27 mouse cellular contexts compared by ENCODE assay signal in the genomic region with DNA sequence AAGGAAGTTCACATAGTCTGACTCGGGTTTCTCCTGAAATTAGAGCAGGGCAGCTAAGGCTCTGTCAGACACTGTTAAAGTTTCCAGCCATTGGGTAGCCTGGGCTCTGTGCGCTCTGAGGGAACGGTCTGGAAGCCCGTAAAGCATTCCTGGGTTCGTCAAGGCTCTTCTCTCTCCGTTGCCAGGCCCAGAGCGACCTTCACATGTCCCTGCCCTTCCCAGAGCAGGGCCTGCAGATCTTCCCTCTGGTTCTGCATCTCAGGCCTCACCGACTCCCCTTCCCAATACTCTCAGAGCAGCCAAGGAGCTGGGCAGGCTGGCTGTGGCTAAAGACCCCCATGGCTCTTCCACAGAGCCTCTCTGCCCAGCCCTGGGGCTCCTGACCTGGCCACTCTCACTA. TPM values are rescaled to one million over a fixed set of nuclear protein-coding genes. Genes with fewer than 3 reads are reported as not detected.
DNase-seq lines count a peak whose midpoint lies in the region; ATAC-seq lines count a peak whose summit lies in the region.
"Had no signal": no experiment of that assay in that cellular context is flagged by ENCODE, and none has a peak within 500 bp of the region (broad histone marks: within the 10 kb centered on the region; RNA-seq: fewer than 3 reads in every experiment).

No protein-coding gene starts in this region.

- peak; percentile 64 for DNase-seq in adrenal gland, adult 2 months
- no peak for DNase-seq in adrenal gland, postnatal 4 days (ENCODE audit: low spot score in 2 of 2)
- no peak for DNase-seq in heart, postnatal 25 days (ENCODE audit: low spot score)
- no peak for DNase-seq in kidney, adult 11 months
- DNase-seq in embryonic facial prominence, embryonic 10.5 days (ENCODE audit: low spot score), result no peak
- DNase-seq: adrenal gland, postnatal 10 days; B cell, adult 2 months; cerebellum, adult 18-20 months; cerebellum, adult 9-10 months; cerebellum, postnatal 14 days; forebrain, postnatal 0 days; gastrocnemius, adult 2 months; gastrocnemius, postnatal 14 days; heart, adult 18-20 months; heart, postnatal 4 days; kidney, adult 2 months had no signal

- WGBS in heart, embryonic 11.5 days (ENCODE audit: insufficient replicate concordance), result 62% methylated on average over 8 of the region's 8 CpGs
- WGBS in kidney, embryonic 15.5 days, result 53% methylated on average over 8 of the region's 8 CpGs
- WGBS in embryonic facial prominence, embryonic 10.5 days, result 80% methylated on average over 8 of the region's 8 CpGs

- no peak overlapping the region for H3K4me2 ChIP-seq in heart, embryonic 11.5 days
- H3K4me2 ChIP-seq in kidney, embryonic 15.5 days, result no peak overlapping the region
- H3K4me2 ChIP-seq: embryonic facial prominence, embryonic 12.5 days; embryonic facial prominence, embryonic 15.5 days; heart, embryonic 12.5 days; hindbrain, embryonic 14.5 days had no signal

- H3K9ac ChIP-seq in heart, embryonic 11.5 days (ENCODE audit: low read depth, low read length), result peak overlapping the region; percentile 2; the same call in 1 of the 2 replicates
- H3K9ac ChIP-seq in kidney, embryonic 15.5 days, result no peak overlapping the region
- H3K9ac ChIP-seq: embryonic facial prominence, embryonic 12.5 days; embryonic facial prominence, embryonic 15.5 days; forebrain, postnatal 0 days; heart, embryonic 12.5 days; hindbrain, embryonic 14.5 days had no signal

- H3K9me3 ChIP-seq in heart, embryonic 11.5 days (replicated peaks; ENCODE audit: control insufficient read depth, low read length), result no peaks in the 10 kb centered on the region
- no peaks in the 10 kb centered on the region for H3K9me3 ChIP-seq in kidney, embryonic 15.5 days (replicated peaks)
- H3K9me3 ChIP-seq in embryonic facial prominence, embryonic 10.5 days, result no peaks in the 10 kb centered on the region
- H3K9me3 ChIP-seq: embryonic facial prominence, embryonic 12.5 days; embryonic facial prominence, embryonic 15.5 days; heart, embryonic 12.5 days had no signal

- no peak overlapping the region for H3K4me3 ChIP-seq in heart, embryonic 11.5 days (ENCODE audit: low read depth, low read length)
- H3K4me3 ChIP-seq in kidney, embryonic 15.5 days (replicated peaks), result no peak overlapping the region
- no peak overlapping the region for H3K4me3 ChIP-seq in embryonic facial prominence, embryonic 10.5 days
- H3K4me3 ChIP-seq: embryonic facial prominence, embryonic 12.5 days; embryonic facial prominence, embryonic 15.5 days; gastrocnemius, adult 2 months; heart, embryonic 12.5 days had no signal

- no peak for ATAC-seq in heart, embryonic 11.5 days (replicated peaks; ENCODE audit: insufficient number of reproducible peaks, low FRiP score, low TSS enrichment)
- ATAC-seq in kidney, embryonic 15.5 days (replicated peaks; ENCODE audit: low FRiP score), result no peak
- ATAC-seq: forebrain, embryonic 14.5 days; forebrain, postnatal 0 days; hindbrain, postnatal 0 days; intestine, embryonic 16.5 days; Patski had no signal

- intact Hi-C loops in heart, postnatal 25 days (cut with DNase I), result no loop called here

- H3K27me3 ChIP-seq in heart, embryonic 11.5 days (ENCODE audit: control insufficient read depth, insufficient read depth, low read length), result 0 out of 2 replicates have a peak, but pooled peaks cover 4% of the 10 kb centered on the region
- H3K27me3 ChIP-seq in kidney, embryonic 15.5 days, result no peaks in the 10 kb centered on the region
- peaks cover 20% of the 10 kb centered on the region; the same call in 1 of the 2 replicates for H3K27me3 ChIP-seq in embryonic facial prominence, embryonic 10.5 days (replicated peaks; ENCODE audit: low read depth, poor library complexity, severe bottlenecking)
- H3K27me3 ChIP-seq: embryonic facial prominence, embryonic 12.5 days; embryonic facial prominence, embryonic 15.5 days; Patski had no signal

- peaks cover 12% of the 10 kb centered on the region for H3K4me1 ChIP-seq in heart, embryonic 11.5 days (ENCODE audit: control insufficient read depth, insufficient read depth, low read length)
- peaks cover 47% of the 10 kb centered on the region for H3K4me1 ChIP-seq in kidney, embryonic 15.5 days
- H3K4me1 ChIP-seq in embryonic facial prominence, embryonic 10.5 days, result peaks cover 57% of the 10 kb centered on the region

- H3K36me3 ChIP-seq in heart, embryonic 11.5 days (ENCODE audit: control insufficient read depth, insufficient read depth, low read length), result no peaks in the 10 kb centered on the region
- H3K36me3 ChIP-seq in kidney, embryonic 15.5 days, result 0 out of 2 replicates have a peak, but pooled peaks cover 3% of the 10 kb centered on the region
- peaks cover 7% of the 10 kb centered on the region for H3K36me3 ChIP-seq in embryonic facial prominence, embryonic 10.5 days (replicated peaks)
- H3K36me3 ChIP-seq: G1E had no signal

- H3K27ac ChIP-seq in heart, embryonic 11.5 days (ENCODE audit: low read depth, low read length), result no peak overlapping the region
- 0 out of 2 replicates have a peak overlapping the region, but pooled peaks have one; percentile 32 for H3K27ac ChIP-seq in kidney, embryonic 15.5 days
- 0 out of 2 replicates have a peak overlapping the region, but pooled peaks have one; percentile 26 for H3K27ac ChIP-seq in embryonic facial prominence, embryonic 10.5 days (replicated peaks)
- H3K27ac ChIP-seq: embryonic facial prominence, embryonic 12.5 days; embryonic facial prominence, embryonic 15.5 days; gastrocnemius, adult 2 months had no signal

RNA-seq across cellular contexts. Expression of gene Cbx4, which starts 56.6 kb away (rescaled TPM):
- 100 to 1,000 TPM; 144 to 197 TPM for total RNA-seq in adrenal gland, adult 2 months (2021)
- 89.0 and 127 TPM in 2 replicates for polyA plus RNA-seq in adrenal gland, adult 2 months (2012; rRNA removed)
- 10 to 100 TPM; 69.7 to 76.8 TPM for total RNA-seq in adrenal gland, postnatal 4 days (2021)
- polyA plus RNA-seq in heart, embryonic 11.5 days (2014; fragmentation: Nextera tagmentation; extraction: Ambion mirVana), result 6.3 and 7.7 TPM in 2 replicates
- 10 to 100 TPM; 14.0 to 14.8 TPM for total RNA-seq in heart, postnatal 25 days (2021)
- polyA plus RNA-seq in kidney, embryonic 15.5 days (2015; fragmentation: Nextera tagmentation; extraction: Ambion mirVana), result 8.6 and 9.9 TPM in 2 replicates
- polyA plus RNA-seq in embryonic facial prominence, embryonic 10.5 days (2016; fragmentation: Nextera tagmentation; extraction: Ambion mirVana), result 4.7 and 5.2 TPM in 2 replicates
- total RNA-seq: G1E had no signal
